Mouse (Mus musculus): ENCODE measurements around the gene Drap1. TPM values are rescaled to one million over a fixed set of nuclear protein-coding genes. Genes with fewer than 3 reads are reported as not detected.

Gene Drap1
- polyA plus RNA-seq, 1 experiment from 2014 or later, result 170 TPM

- no peaks in the 10 kb centered on the region for H3K79me2 ChIP-seq (ENCODE audit: inconsistent target)
- peak overlapping the region; percentile 33 for H3K4me3 ChIP-seq (ENCODE audit: inconsistent target)
- 3% methylated on average over 15 of the region's 16 CpGs for WGBS (ENCODE audit: missing documents)
- peak overlapping the region; percentile 48 for H3K27ac ChIP-seq
- no peaks in the 10 kb centered on the region for H3K36me3 ChIP-seq (ENCODE audit: inconsistent target)
Observed at GRCm38 (mm10) chr19:5432992-5433852, 8.4 kb upstream of the Drap1 start.

DNA sequence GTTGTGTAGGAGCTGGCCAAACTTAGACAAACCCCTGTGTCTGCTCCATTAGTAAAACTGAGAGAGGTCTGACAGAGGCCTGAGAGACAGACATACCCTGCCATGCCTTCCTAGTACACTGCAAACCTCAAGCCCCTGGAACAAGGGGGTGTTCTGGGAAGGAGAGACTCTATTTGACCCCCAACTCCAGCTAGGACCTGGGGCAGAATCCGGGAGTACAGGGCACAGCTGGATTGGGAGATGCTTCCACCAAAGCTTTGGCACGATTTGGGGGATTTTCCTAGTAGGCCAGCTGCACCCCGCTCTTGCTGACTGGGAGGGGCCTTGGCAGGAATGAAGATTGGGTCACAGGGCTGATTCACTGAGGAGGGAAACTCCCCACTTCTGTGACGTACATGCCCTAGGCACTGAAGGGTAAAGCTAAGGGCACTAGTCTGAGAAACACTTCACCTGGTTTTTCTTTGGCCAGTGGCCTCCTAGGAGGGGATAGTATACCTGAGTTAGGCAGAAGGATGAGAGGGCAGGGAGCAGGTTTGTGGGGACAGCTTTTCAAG lies 7.2 kb upstream of the Drap1 start:
- Histone ChIP-seq H3K79me2 (ENCODE audit: inconsistent target) (peaks cover 3% of the 10 kb centered on the region; the same call in 1 of the 2 replicates), H3K4me3 (ENCODE audit: inconsistent target) (no peak overlapping the region), H3K27ac (no peak overlapping the region), H3K36me3 (ENCODE audit: inconsistent target) (peaks cover 3% of the 10 kb centered on the region; the same call in 1 of the 2 replicates)
- WGBS (ENCODE audit: missing documents), result 92% methylated on average over 4 of the region's 4 CpGs

GRCm38 (mm10) chr19:5430408-5430807 lies 5.6 kb upstream of the Drap1 start:
- peaks cover 19% of the 10 kb centered on the region for H3K79me2 ChIP-seq (ENCODE audit: inconsistent target)
- WGBS (ENCODE audit: missing documents), result 93% methylated on average over 1 of the region's 1 CpGs

GRCm38 (mm10) chr19:5429806-5430205 lies 5.0 kb upstream of the Drap1 start:
- Histone ChIP-seq H3K36me3 (ENCODE audit: inconsistent target) (peaks cover 10% of the 10 kb centered on the region; the same call in 1 of the 2 replicates), H3K4me3 (ENCODE audit: inconsistent target) (no peak overlapping the region), H3K79me2 (ENCODE audit: inconsistent target) (peaks cover 22% of the 10 kb centered on the region), H3K27ac (no peak overlapping the region)
- WGBS (ENCODE audit: missing documents), result 85% methylated on average over 8 of the region's 8 CpGs

More at GRCm38 (mm10) chr19:5430408-5430807, 5.6 kb upstream of the Drap1 start:
- no peak overlapping the region for H3K4me3 ChIP-seq (ENCODE audit: inconsistent target)
- no peak overlapping the region for H3K27ac ChIP-seq
- H3K36me3 ChIP-seq (ENCODE audit: inconsistent target), result peaks cover 10% of the 10 kb centered on the region; the same call in 1 of the 2 replicates

GRCm38 (mm10) chr19:5429219-5429618 lies 4.4 kb upstream of the Drap1 start:
- Histone ChIP-seq H3K79me2 (ENCODE audit: inconsistent target) (peaks cover 22% of the 10 kb centered on the region), H3K36me3 (ENCODE audit: inconsistent target) (peaks cover 10% of the 10 kb centered on the region; the same call in 1 of the 2 replicates), H3K4me3 (ENCODE audit: inconsistent target) (no peak overlapping the region), H3K27ac (no peak overlapping the region)
- WGBS (ENCODE audit: missing documents), result 93% methylated on average over 4 of the region's 4 CpGs

- Histone ChIP-seq H3K27ac (no peak overlapping the region), H3K4me3 (ENCODE audit: inconsistent target) (no peak overlapping the region), H3K79me2 (ENCODE audit: inconsistent target) (peaks cover 32% of the 10 kb centered on the region), H3K36me3 (ENCODE audit: inconsistent target) (peaks cover 10% of the 10 kb centered on the region; the same call in 1 of the 2 replicates)
- WGBS (ENCODE audit: missing documents), result 73% methylated on average over 2 of the region's 2 CpGs
Observed at GRCm38 (mm10) chr19:5428083-5428482, 3.3 kb upstream of the Drap1 start.

GRCm38 (mm10) chr19:5426640-5427290 lies 2.0 kb upstream of the Drap1 start:
- 89% methylated on average over 10 of the region's 13 CpGs for WGBS (ENCODE audit: missing documents)
- Histone ChIP-seq H3K79me2 (ENCODE audit: inconsistent target) (peaks cover 32% of the 10 kb centered on the region), H3K36me3 (ENCODE audit: inconsistent target) (peaks cover 17% of the 10 kb centered on the region; the same call in 1 of the 2 replicates), H3K27ac (no peak overlapping the region), H3K4me3 (ENCODE audit: inconsistent target) (no peak overlapping the region)

DNA sequence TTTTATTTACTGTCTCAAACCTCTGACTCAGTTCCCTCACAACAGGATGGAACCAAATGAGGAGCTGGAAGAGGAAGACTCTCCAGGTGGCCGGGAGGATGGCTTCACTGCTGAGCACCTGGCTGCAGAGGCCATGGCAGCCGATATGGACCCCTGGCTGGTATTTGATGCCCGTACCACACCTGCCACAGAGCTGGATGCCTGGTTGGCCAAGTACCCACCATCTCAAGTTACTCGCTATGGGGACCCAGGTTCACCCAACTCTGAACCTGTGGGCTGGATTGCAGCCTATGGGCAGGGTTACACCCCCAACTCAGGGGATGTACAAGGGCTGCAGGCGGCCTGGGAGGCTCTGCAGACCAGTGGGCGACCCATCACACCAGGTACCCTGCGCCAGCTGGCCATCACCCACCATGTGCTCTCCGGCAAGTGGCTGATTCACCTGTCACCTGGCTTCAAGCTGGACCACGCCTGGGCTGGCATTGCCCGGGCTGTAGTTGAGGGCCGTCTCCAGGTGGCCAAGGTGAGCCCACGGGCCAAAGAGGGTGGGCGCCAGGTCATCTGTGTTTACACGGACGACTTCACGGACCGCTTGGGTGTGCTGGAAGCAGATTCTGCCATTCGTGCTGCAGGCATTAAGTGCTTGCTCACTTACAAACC lies 1.3 kb upstream of the Drap1 start:
- Histone ChIP-seq H3K79me2 (ENCODE audit: inconsistent target) (peaks cover 32% of the 10 kb centered on the region), H3K36me3 (ENCODE audit: inconsistent target) (peaks cover 17% of the 10 kb centered on the region; the same call in 1 of the 2 replicates), H3K4me3 (ENCODE audit: inconsistent target) (peak overlapping the region; percentile 93), H3K27ac (peak overlapping the region; percentile 84)
- 86% methylated on average over 18 of the region's 18 CpGs for WGBS (ENCODE audit: missing documents)

DNA sequence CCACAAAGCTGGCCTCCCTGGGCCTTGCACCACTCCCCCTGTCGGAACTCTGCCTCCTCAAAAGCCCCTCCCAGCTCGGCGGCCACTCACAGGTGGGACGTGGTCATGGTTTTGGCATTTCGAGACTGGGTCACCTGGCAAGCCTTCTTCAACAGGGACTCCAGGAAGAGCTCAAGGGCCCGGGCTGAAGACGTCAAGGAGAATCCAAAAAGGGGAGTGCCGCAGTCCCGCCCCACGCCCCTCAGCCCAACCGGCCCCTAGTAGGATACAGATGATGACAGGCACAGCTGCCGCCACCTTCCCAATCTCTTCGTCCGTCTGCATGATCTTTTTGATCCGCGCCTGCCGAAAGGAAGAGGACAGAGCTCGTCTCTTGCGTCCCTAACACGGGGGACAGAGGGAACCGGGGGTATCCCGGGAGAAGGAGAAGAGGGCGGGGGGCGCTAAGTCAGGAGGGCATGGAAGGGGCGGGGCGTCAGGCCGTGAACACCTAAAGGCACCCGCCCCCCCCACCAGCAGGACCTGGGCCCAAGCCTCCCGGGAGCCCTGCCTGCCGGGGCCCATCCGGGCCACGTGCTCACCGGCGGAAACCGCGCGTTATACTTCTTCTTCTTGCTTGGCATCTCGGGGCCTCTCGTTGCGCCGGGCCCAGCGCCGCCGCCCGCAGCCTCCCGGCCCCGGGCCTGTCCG lies 542 bp downstream of the Drap1 start:
- Histone ChIP-seq H3K36me3 (ENCODE audit: inconsistent target) (peaks cover 27% of the 10 kb centered on the region; the same call in 1 of the 2 replicates), H3K27ac (peak overlapping the region; percentile 46), H3K79me2 (ENCODE audit: inconsistent target) (peaks cover 32% of the 10 kb centered on the region), H3K4me3 (ENCODE audit: inconsistent target) (peak overlapping the region; percentile 76)
- 1% methylated on average over 37 of the region's 48 CpGs for WGBS (ENCODE audit: missing documents)

DNA sequence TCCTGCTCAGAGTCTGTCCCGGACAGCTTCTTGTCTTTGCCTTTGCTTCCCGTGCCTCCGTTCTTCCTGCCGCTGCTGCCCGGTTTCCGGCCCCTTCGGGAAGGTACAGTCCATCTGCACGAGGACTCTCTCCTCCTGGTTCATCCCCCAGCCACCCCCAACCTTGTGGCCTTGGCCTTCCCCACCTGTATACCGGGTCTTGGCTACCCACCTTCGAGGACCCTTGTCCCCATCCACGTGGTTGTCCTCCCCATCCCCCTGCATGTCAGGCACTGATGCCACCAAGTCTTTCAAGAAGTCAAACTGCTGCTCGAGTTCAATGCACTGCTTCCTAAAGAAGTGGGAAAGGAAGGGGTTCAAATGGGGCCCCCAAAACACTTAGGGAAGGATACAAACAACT lies 1.2 kb downstream of the Drap1 start:
- H3K36me3 ChIP-seq (ENCODE audit: inconsistent target), result peaks cover 28% of the 10 kb centered on the region; the same call in 1 of the 2 replicates
- no peak overlapping the region for H3K27ac ChIP-seq
- H3K4me3 ChIP-seq (ENCODE audit: inconsistent target), result peak overlapping the region; percentile 76
- WGBS (ENCODE audit: missing documents), result 72% methylated on average over 12 of the region's 12 CpGs
- H3K79me2 ChIP-seq (ENCODE audit: inconsistent target), result peaks cover 32% of the 10 kb centered on the region

DNA sequence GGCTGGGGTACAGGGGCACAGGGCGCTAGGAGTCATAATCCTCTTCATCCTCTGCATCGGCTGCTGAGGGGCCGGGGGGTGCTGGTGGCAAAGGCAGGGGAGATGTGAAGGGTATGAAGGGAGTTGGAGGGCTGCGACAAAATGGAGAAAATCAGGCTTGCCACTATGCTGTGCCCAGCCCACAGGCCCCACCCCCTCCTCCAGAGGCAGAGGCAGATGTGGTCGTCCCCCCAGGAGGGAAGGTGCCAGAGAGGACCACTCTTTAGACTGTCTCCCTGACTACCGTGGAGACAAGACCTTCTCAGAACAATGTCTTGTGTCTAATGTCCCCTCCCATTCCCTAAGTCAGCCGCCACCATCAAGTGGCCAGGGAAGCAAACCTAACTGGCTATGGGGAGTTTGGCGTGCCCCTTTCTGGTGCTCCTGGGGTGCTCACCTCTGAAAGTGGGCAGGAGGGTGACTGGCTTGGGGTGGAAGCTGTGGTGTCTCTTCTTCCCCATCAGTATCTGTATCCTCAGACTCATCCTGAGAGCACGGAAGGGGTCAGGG lies 1.8 kb downstream of the Drap1 start:
- H3K4me3 ChIP-seq (ENCODE audit: inconsistent target), result no peak overlapping the region
- H3K79me2 ChIP-seq (ENCODE audit: inconsistent target), result peaks cover 32% of the 10 kb centered on the region
- H3K36me3 ChIP-seq (ENCODE audit: inconsistent target), result peaks cover 28% of the 10 kb centered on the region; the same call in 1 of the 2 replicates
- H3K27ac ChIP-seq, result no peak overlapping the region
- 87% methylated on average over 9 of the region's 9 CpGs for WGBS (ENCODE audit: missing documents)

GRCm38 (mm10) chr19:5422267-5422666 lies 2.5 kb downstream of the Drap1 start:
- peaks cover 31% of the 10 kb centered on the region for H3K79me2 ChIP-seq (ENCODE audit: inconsistent target)
- H3K36me3 ChIP-seq (ENCODE audit: inconsistent target), result peaks cover 27% of the 10 kb centered on the region; the same call in 1 of the 2 replicates
- H3K4me3 ChIP-seq (ENCODE audit: inconsistent target), result no peak overlapping the region
- no peak overlapping the region for H3K27ac ChIP-seq
- 90% methylated on average over 10 of the region's 10 CpGs for WGBS (ENCODE audit: missing documents)

DNA sequence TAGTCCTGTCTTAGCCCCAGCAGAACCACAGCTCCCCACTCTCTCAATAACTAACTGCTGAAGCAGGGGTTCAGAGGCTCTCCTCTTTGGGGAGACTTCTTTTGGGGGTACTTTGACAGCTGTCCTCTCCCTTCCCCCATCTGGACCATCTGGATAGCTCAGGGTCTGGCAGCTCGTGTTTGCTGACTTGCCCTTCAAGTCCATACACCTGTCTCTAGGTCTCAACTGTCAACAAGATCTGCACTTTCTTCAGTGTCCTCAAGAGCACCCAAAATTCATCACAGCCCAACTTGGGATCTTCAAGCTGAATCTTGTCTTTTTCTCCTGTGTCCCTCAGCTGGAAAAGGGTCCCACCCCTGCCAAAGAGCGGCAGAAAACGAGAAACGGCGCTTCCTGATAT lies 3.0 kb downstream of the Drap1 start:
- H3K27ac ChIP-seq, result no peak overlapping the region
- 95% methylated on average over 5 of the region's 5 CpGs for WGBS (ENCODE audit: missing documents)
- peaks cover 27% of the 10 kb centered on the region for H3K79me2 ChIP-seq (ENCODE audit: inconsistent target)
- H3K4me3 ChIP-seq (ENCODE audit: inconsistent target), result no peak overlapping the region
- peaks cover 23% of the 10 kb centered on the region; the same call in 1 of the 2 replicates for H3K36me3 ChIP-seq (ENCODE audit: inconsistent target)
